Mouse (Mus musculus): ENCODE measurements around the gene Dop1b. TPM values are rescaled to one million over a fixed set of nuclear protein-coding genes. Genes with fewer than 3 reads are reported as not detected.

The Dop1b gene
- polyA plus RNA-seq (2017; shearing (Covaris generic)), result 43.6 TPM

DNA sequence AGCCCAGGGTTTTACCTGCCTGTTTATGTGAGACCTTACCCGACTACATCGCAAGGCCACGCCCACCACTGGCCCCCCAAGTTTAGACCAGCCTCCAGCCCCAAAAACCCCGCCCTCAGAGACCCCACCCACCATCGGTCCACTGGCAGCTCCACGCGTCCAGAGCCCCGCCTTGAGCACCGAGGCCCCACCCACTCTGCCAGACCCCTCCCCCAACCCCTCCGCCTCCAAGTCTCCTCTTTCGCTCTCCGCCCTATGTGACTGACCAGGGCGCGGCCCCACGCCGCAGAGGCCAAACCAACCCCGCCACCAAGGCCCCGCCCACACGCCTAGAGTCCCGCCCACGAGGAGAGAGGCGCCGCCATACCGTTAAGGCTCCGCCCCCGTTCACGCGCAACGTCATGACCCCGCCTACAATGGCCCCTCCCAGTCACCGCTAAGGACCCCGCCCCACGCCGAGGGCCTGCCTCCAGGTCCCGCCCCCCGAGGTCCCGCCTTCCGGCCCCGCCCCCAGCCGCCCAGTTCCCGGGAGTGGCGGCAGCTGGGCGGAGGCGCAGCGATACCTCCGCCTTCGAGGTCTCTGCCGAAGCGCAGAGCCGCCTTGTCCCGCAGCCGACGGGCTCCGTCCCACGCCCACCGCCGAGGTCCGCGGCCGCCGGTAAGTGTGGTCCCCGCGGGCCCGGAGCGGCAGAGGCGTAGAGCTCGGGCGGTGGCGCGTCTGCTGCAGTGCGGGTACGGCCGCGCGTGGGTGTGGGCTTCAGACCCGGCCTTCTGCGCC is at the start of gene Dop1b:
Dop1b (plus strand) TSS at position 494 of the 778 bp plus-strand sequence.

DNA sequence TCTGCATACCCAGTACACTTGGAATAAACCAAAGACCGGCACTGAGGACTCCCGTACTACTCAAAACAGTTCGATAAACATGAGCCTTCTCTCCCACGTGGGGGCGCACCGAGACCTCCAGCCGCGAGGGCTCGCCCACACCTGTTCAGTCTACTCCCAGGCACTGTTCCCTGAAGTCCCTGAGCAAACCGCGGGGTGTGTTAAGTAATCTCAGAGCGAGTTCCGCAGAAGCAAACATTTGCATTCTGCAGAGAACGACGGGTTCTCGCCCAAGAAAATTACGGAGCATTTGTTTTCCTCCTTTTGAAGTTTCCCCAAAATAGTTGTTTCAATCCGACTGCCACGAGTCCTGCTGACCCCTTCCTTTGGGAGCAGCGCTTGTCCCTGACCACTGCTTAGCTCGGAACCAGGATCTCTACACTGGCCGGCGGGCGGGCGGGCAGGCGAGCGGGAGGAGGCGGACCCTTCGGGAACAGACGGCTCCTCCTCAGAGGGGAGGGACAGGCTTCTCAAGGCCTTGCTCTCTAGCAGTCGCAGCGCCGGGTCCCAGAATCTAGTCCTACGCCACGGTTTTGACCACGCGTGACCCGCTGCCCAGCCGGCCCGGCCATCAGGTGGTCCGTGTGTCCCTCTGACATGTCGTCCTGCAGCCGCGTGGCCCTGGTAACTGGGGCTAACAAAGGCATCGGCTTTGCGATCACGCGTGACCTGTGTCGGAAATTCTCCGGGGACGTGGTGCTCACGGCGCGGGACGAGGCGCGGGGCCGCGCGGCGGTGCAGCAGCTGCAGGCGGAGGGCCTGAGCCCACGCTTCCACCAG is 28.8 kb upstream of the Dop1b start, which contains the start of gene Cbr3:
Cbr3 (plus strand) TSS at position 527 of the 819 bp plus-strand sequence.

DNA sequence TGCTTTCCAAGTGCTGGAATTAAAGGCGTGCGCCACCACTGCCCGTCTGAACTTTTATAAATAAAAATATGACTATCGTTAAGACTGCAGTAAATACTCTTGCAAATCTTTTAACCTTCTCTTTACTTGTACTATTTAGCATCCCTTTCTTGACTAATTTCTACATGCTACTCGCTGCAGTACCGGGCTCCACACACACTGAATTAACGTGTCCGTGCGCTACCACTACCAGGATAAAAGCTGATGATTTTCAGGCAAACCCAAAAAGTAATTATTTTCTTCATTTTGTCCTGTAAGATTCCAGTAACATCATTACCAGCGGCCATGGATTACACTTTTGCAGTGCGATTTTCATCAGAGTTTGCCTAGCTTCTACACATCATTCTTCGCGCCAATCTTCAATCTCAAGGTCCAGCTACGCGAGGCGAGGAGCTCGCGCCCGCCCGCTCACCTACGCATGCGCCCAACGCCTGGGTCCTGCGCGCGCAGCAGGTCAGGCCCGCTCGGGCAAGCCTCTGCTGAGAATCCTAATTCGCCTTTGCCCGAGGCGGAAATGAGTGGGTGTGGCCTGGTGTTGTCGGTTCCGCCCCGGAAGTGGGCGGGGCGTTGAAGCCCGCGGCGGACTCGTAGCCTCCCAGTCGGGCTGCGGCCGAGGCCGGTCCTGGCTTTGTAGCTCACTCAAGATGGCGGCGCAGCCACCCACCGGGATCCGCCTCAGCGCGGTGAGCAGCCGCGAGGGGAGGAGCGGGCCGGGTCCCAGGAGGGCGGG is 120.1 kb downstream of the Dop1b start, which contains the start of gene Morc3:
Morc3 (plus strand) TSS at position 495 of the 769 bp plus-strand sequence.

Other genes with a start within 250 kb of the Dop1b start
- 39.0 TPM for gene Setd4, start 107.8 kb upstream of the Dop1b start, polyA plus RNA-seq (2017; shearing (Covaris generic))
- 75.8 TPM for gene Cbr1, start 106.1 kb upstream of the Dop1b start, polyA plus RNA-seq (2017; shearing (Covaris generic))
- not detected for gene Gm5678, start 83.8 kb upstream of the Dop1b start, polyA plus RNA-seq (2017; shearing (Covaris generic))
- not detected for gene Cbr3, start 28.7 kb upstream of the Dop1b start, polyA plus RNA-seq (2017; shearing (Covaris generic))
- 112 TPM for gene Morc3, start 120.2 kb downstream of the Dop1b start, polyA plus RNA-seq (2017; shearing (Covaris generic))
- gene Chaf1b, start 172.0 kb downstream of the Dop1b start, polyA plus RNA-seq (2017; shearing (Covaris generic)), result 27.1 TPM

Data from inflammation-experienced regulatory T-cells, adult 16 weeks (primary cell).